Mouse (Mus musculus) urinary bladder, postnatal 14 days (tissue): ENCODE results near the gene Batf3.

Source experiments
- DNase-seq: peaks from one replicate; pipeline ENCODE4 v3.0.0; 2021; ENCODE audit warnings: low spot score

Gene Batf3

GRCm38 (mm10) chr1:191097802-191098747 lies at the start of gene Batf3:
Gene Batf3, plus strand, starts transcription at chr1:191097847.
- DNase-seq: peak; percentile 40

GRCm38 (mm10) chr1:191053555-191053954 lies 44.1 kb upstream of the Batf3 start:
- DNase-seq: no peak

- DNase-seq: no peak
Observed at GRCm38 (mm10) chr1:191054870-191055532, 42.6 kb upstream of the Batf3 start.

GRCm38 (mm10) chr1:191055533-191055873 lies 42.1 kb upstream of the Batf3 start:
- no peak for DNase-seq

- DNase-seq: no peak
Observed at GRCm38 (mm10) chr1:191057461-191057860, 40.2 kb upstream of the Batf3 start.

GRCm38 (mm10) chr1:191062241-191062780 lies 35.3 kb upstream of the Batf3 start:
- no peak for DNase-seq

- peak; percentile 90 for DNase-seq
Observed at GRCm38 (mm10) chr1:191062781-191063485, 34.7 kb upstream of the Batf3 start, which contains the start of the genes Tatdn3 and Nsl1. Gene Tatdn3, minus strand, starts transcription at chr1:191062932. Gene Nsl1, plus strand, starts transcription at chr1:191063012.

GRCm38 (mm10) chr1:191063700-191064099 lies 33.9 kb upstream of the Batf3 start:
- DNase-seq: no peak

GRCm38 (mm10) chr1:191064535-191064934 lies 33.1 kb upstream of the Batf3 start:
- no peak for DNase-seq

- no peak for DNase-seq
Observed at GRCm38 (mm10) chr1:191065188-191065587, 32.5 kb upstream of the Batf3 start.

GRCm38 (mm10) chr1:191068377-191068776 lies 29.3 kb upstream of the Batf3 start:
- no peak for DNase-seq

- DNase-seq: no peak
Observed at GRCm38 (mm10) chr1:191070259-191070658, 27.4 kb upstream of the Batf3 start.

- DNase-seq: no peak
Observed at GRCm38 (mm10) chr1:191071613-191072012, 26.0 kb upstream of the Batf3 start.

GRCm38 (mm10) chr1:191072329-191072913 lies 25.2 kb upstream of the Batf3 start:
- DNase-seq: no peak

- peak; percentile 38 for DNase-seq
Observed at GRCm38 (mm10) chr1:191073001-191073400, 24.6 kb upstream of the Batf3 start.

GRCm38 (mm10) chr1:191073486-191073885 lies 24.2 kb upstream of the Batf3 start:
- no peak for DNase-seq

GRCm38 (mm10) chr1:191075199-191075883 lies 22.3 kb upstream of the Batf3 start:
- peak; percentile 55 for DNase-seq

- no peak for DNase-seq
Observed at GRCm38 (mm10) chr1:191083230-191083629, 14.4 kb upstream of the Batf3 start.

GRCm38 (mm10) chr1:191084951-191085559 lies 12.6 kb upstream of the Batf3 start:
- peak; percentile 70 for DNase-seq

- DNase-seq: no peak
Observed at GRCm38 (mm10) chr1:191085597-191085996, 12.1 kb upstream of the Batf3 start.
